Mouse (Mus musculus) neural tube, embryonic 13.5 days (tissue): Measurements from ENCODE around the gene Lamp1. TPM values are rescaled to one million over a fixed set of nuclear protein-coding genes. Genes with fewer than 3 reads are reported as not detected.

Source experiments
- ATAC-seq: fragments of 200-750 bp; cut with Nextera tagmentation; 2 replicates; pipeline ENCODE4 v1.8.0; 2017; ENCODE audit warnings: low read depth, mild to moderate bottlenecking, moderate TSS enrichment, moderate library complexity
- H3K27ac ChIP-seq: fragments of 300-500 bp; sonication (generic); replicated peaks from 2 replicates; pipeline ENCODE4 v1.5.1; 2015; ENCODE audit warnings: moderate library complexity, mild to moderate bottlenecking, inconsistent platforms
- H3K27me3 ChIP-seq: fragments of 300-500 bp; sonication (generic); 2 replicates; pipeline ENCODE4 v1.6.1; 2015; ENCODE audit warnings: mild to moderate bottlenecking, inconsistent platforms
- H3K36me3 ChIP-seq: fragments of 300-500 bp; sonication (generic); 2 replicates; pipeline ENCODE4 v1.6.1; 2015; ENCODE audit warnings: mild to moderate bottlenecking, inconsistent platforms
- H3K4me1 ChIP-seq: fragments of 300-500 bp; sonication (generic); replicated peaks from 2 replicates; pipeline ENCODE4 v1.6.1; 2015; ENCODE audit warnings: inconsistent platforms
- H3K4me2 ChIP-seq: fragments of 300-500 bp; sonication (generic); 2 replicates; pipeline ENCODE4 v1.6.1; 2015; ENCODE audit warnings: inconsistent platforms, mild to moderate bottlenecking, moderate library complexity
- H3K4me3 ChIP-seq: fragments of 300-500 bp; sonication (generic); 2 replicates; pipeline ENCODE4 v1.5.1; 2015; ENCODE audit warnings: mild to moderate bottlenecking, inconsistent platforms
- H3K9ac ChIP-seq: fragments of 300-500 bp; sonication (generic); 2 replicates; pipeline ENCODE4 v1.6.1; 2015; ENCODE audit warnings: moderate library complexity, mild to moderate bottlenecking, inconsistent platforms
- H3K9me3 ChIP-seq: fragments of 300-500 bp; sonication (generic); 2 replicates; pipeline ENCODE4 v1.6.1; 2016; ENCODE audit warnings: inconsistent platforms
- WGBS: fragments of 180-500 bp; shearing (Covaris S2); methylation state at CpG from one replicate; pipeline ENCODE4 v1.1.7; 2015; 5-methylcytosine and 5-hydroxymethylcytosine counted together
- polyA plus RNA-seq: library from polyadenylated mRNA; unstranded; fragments of >200 nt; fragmentation: Nextera tagmentation; extraction: Ambion mirVana; gene quantifications from 2 replicates; pipeline ENCODE4 v1.2.1, GENCODE M21; 2015

Lamp1 gene
- polyA plus RNA-seq, 1 experiment from 2014 or later = 281 TPM

GRCm38 (mm10) chr8:13205311-13205710 lies 46.4 kb downstream of the Lamp1 start:
- no peak overlapping the region for H3K9ac ChIP-seq
- no peaks in the 10 kb centered on the region for H3K36me3 ChIP-seq

GRCm38 (mm10) chr8:13206290-13206689 lies 47.3 kb downstream of the Lamp1 start:
- no peak for ATAC-seq
- Histone ChIP-seq H3K4me2 (no peak overlapping the region), H3K9ac (no peak overlapping the region), H3K9me3 (no peaks in the 10 kb centered on the region), H3K27me3 (peaks cover 22% of the 10 kb centered on the region), H3K36me3 (no peaks in the 10 kb centered on the region), H3K27ac (no peak overlapping the region), H3K4me3 (no peak overlapping the region), H3K4me1 (no peaks in the 10 kb centered on the region)
- WGBS = 37% methylated on average over 5 of the region's 5 CpGs

More at GRCm38 (mm10) chr8:13205311-13205710, 46.4 kb downstream of the Lamp1 start:
- WGBS = 83% methylated on average over 5 of the region's 5 CpGs
- H3K9me3 ChIP-seq = no peaks in the 10 kb centered on the region
- peaks cover 7% of the 10 kb centered on the region for H3K4me1 ChIP-seq
- H3K27me3 ChIP-seq = peaks cover 30% of the 10 kb centered on the region
- H3K4me3 ChIP-seq = no peak overlapping the region
- ATAC-seq = no peak
- H3K27ac ChIP-seq = no peak overlapping the region
- no peak overlapping the region for H3K4me2 ChIP-seq

GRCm38 (mm10) chr8:13208627-13209355 lies 49.8 kb downstream of the Lamp1 start:
- H3K36me3 ChIP-seq = no peaks in the 10 kb centered on the region
- no peak overlapping the region for H3K4me2 ChIP-seq
- H3K27me3 ChIP-seq = no peaks in the 10 kb centered on the region
- no peak overlapping the region for H3K27ac ChIP-seq
- 46% methylated on average over 6 of the region's 6 CpGs for WGBS
- H3K4me3 ChIP-seq = no peak overlapping the region
- H3K4me1 ChIP-seq = peaks cover 8% of the 10 kb centered on the region; the same call in 1 of the 2 replicates
- H3K9ac ChIP-seq = no peak overlapping the region
- no peak for ATAC-seq
- H3K9me3 ChIP-seq = no peaks in the 10 kb centered on the region

- Histone ChIP-seq H3K27ac (no peak overlapping the region), H3K4me2 (no peak overlapping the region), H3K36me3 (no peaks in the 10 kb centered on the region), H3K4me1 (peaks cover 8% of the 10 kb centered on the region; the same call in 1 of the 2 replicates), H3K9ac (no peak overlapping the region), H3K4me3 (no peak overlapping the region), H3K9me3 (no peaks in the 10 kb centered on the region), H3K27me3 (no peaks in the 10 kb centered on the region)
- WGBS = 47% methylated on average over 1 of the region's 1 CpGs
- ATAC-seq = no peak
These were observed 50.8 kb downstream of the Lamp1 start for GRCm38 (mm10) chr8:13209770-13210169.

GRCm38 (mm10) chr8:13213479-13214268 lies 54.7 kb downstream of the Lamp1 start:
- Histone ChIP-seq H3K27me3 (no peaks in the 10 kb centered on the region), H3K9ac (no peak overlapping the region), H3K36me3 (no peaks in the 10 kb centered on the region), H3K9me3 (no peaks in the 10 kb centered on the region), H3K4me3 (no peak overlapping the region), H3K4me2 (peak overlapping the region; percentile 38), H3K27ac (no peak overlapping the region), H3K4me1 (peaks cover 8% of the 10 kb centered on the region; the same call in 1 of the 2 replicates)
- peak; percentile 71 for ATAC-seq
- 23% methylated on average over 10 of the region's 10 CpGs for WGBS

- no peak overlapping the region for H3K9ac ChIP-seq
These were observed 57.4 kb downstream of the Lamp1 start for GRCm38 (mm10) chr8:13216386-13216785.

GRCm38 (mm10) chr8:13217093-13217492 lies 58.1 kb downstream of the Lamp1 start:
- Histone ChIP-seq H3K4me3 (no peak overlapping the region), H3K27ac (no peak overlapping the region), H3K27me3 (no peaks in the 10 kb centered on the region), H3K4me1 (peaks cover 8% of the 10 kb centered on the region; the same call in 1 of the 2 replicates), H3K9ac (no peak overlapping the region), H3K36me3 (no peaks in the 10 kb centered on the region), H3K9me3 (no peaks in the 10 kb centered on the region), H3K4me2 (no peak overlapping the region)
- ATAC-seq = no peak
- 46% methylated on average over 5 of the region's 5 CpGs for WGBS

More at GRCm38 (mm10) chr8:13216386-13216785, 57.4 kb downstream of the Lamp1 start:
- WGBS = 68% methylated on average over 8 of the region's 8 CpGs
- Histone ChIP-seq H3K4me3 (no peak overlapping the region), H3K4me2 (no peak overlapping the region), H3K36me3 (no peaks in the 10 kb centered on the region), H3K27ac (no peak overlapping the region), H3K4me1 (peaks cover 8% of the 10 kb centered on the region; the same call in 1 of the 2 replicates), H3K9me3 (no peaks in the 10 kb centered on the region), H3K27me3 (no peaks in the 10 kb centered on the region)
- no peak for ATAC-seq

- Histone ChIP-seq H3K4me3 (no peak overlapping the region), H3K27me3 (no peaks in the 10 kb centered on the region), H3K4me1 (peaks cover 8% of the 10 kb centered on the region; the same call in 1 of the 2 replicates), H3K27ac (no peak overlapping the region), H3K9me3 (no peaks in the 10 kb centered on the region), H3K9ac (no peak overlapping the region), H3K4me2 (no peak overlapping the region), H3K36me3 (no peaks in the 10 kb centered on the region)
- ATAC-seq = no peak
These were observed 59.0 kb downstream of the Lamp1 start for GRCm38 (mm10) chr8:13217986-13218385.

GRCm38 (mm10) chr8:13218441-13218840 lies 59.5 kb downstream of the Lamp1 start:
- Histone ChIP-seq H3K4me3 (no peak overlapping the region), H3K36me3 (no peaks in the 10 kb centered on the region), H3K4me1 (peaks cover 4% of the 10 kb centered on the region; the same call in 1 of the 2 replicates), H3K27me3 (no peaks in the 10 kb centered on the region), H3K4me2 (no peak overlapping the region), H3K27ac (no peak overlapping the region), H3K9me3 (no peaks in the 10 kb centered on the region), H3K9ac (no peak overlapping the region)
- WGBS = 77% methylated on average over 4 of the region's 4 CpGs
- ATAC-seq = no peak

GRCm38 (mm10) chr8:13224426-13224825 lies 65.5 kb downstream of the Lamp1 start:
- Histone ChIP-seq H3K9ac (no peak overlapping the region), H3K36me3 (no peaks in the 10 kb centered on the region), H3K4me3 (no peak overlapping the region), H3K9me3 (no peaks in the 10 kb centered on the region), H3K27ac (no peak overlapping the region), H3K4me1 (peaks cover 12% of the 10 kb centered on the region; the same call in 1 of the 2 replicates), H3K27me3 (0 out of 2 replicates have a peak, but pooled peaks cover under 1% of the 10 kb centered on the region), H3K4me2 (no peak overlapping the region)
- ATAC-seq = no peak
- 81% methylated on average over 9 of the region's 9 CpGs for WGBS
